Mouse (Mus musculus) midbrain, embryonic 15.5 days (tissue): Measurements from ENCODE around the gene Vps13d. TPM values are rescaled to one million over a fixed set of nuclear protein-coding genes. Genes with fewer than 3 reads are reported as not detected.

Experiments used
- ATAC-seq: fragments of 200-750 bp; cut with Nextera tagmentation; replicated peaks from 2 replicates; pipeline ENCODE4 v1.8.0; 2017; ENCODE audit warnings: moderate TSS enrichment
- H3K27ac ChIP-seq: fragments of 300-500 bp; sonication (generic); 2 replicates; pipeline ENCODE4 v1.5.1; 2015; ENCODE audit warnings: mild to moderate bottlenecking, inconsistent platforms
- H3K27me3 ChIP-seq: fragments of 300-500 bp; sonication (generic); replicated peaks from 2 replicates; pipeline ENCODE4 v1.6.1; 2015; ENCODE audit warnings: inconsistent platforms
- H3K36me3 ChIP-seq: fragments of 300-500 bp; sonication (generic); replicated peaks from 2 replicates; pipeline ENCODE4 v1.6.1; 2015; ENCODE audit warnings: inconsistent platforms
- H3K4me1 ChIP-seq: fragments of 300-500 bp; sonication (generic); 2 replicates; pipeline ENCODE4 v1.6.1; 2015; ENCODE audit warnings: inconsistent platforms
- H3K4me2 ChIP-seq: fragments of 300-500 bp; sonication (generic); 2 replicates; pipeline ENCODE4 v1.6.1; 2015; ENCODE audit warnings: inconsistent platforms, mild to moderate bottlenecking, moderate library complexity
- H3K4me3 ChIP-seq: fragments of 300-500 bp; sonication (generic); 2 replicates; pipeline ENCODE4 v1.5.1; 2015; ENCODE audit warnings: mild to moderate bottlenecking, inconsistent platforms
- H3K9ac ChIP-seq: fragments of 300-500 bp; sonication (generic); 2 replicates; pipeline ENCODE4 v1.6.1; 2015; ENCODE audit warnings: mild to moderate bottlenecking, inconsistent platforms
- H3K9me3 ChIP-seq: fragments of 300-500 bp; sonication (generic); 2 replicates; pipeline ENCODE4 v1.6.1; 2016; ENCODE audit warnings: inconsistent platforms
- WGBS: fragments of 180-500 bp; shearing (Covaris S2); methylation state at CpG from one replicate; pipeline ENCODE4 v1.1.7; 2015; ENCODE audit warnings: mixed read lengths; 5-methylcytosine and 5-hydroxymethylcytosine counted together
- polyA plus RNA-seq: library from polyadenylated mRNA; unstranded; fragments of >200 nt; fragmentation: Nextera tagmentation; extraction: Ambion mirVana; gene quantifications from 2 replicates; pipeline ENCODE4 v1.2.1, GENCODE M21; 2015

Vps13d gene
- polyA plus RNA-seq, 1 experiment from 2014 or later = 9.6 TPM

GRCm38 (mm10) chr4:145222064-145222463 is 27.3 kb upstream of the Vps13d start:
- WGBS = 81% methylated on average over 8 of the region's 8 CpGs
- H3K27me3 ChIP-seq = no peaks in the 10 kb centered on the region
- H3K27ac ChIP-seq = no peak overlapping the region
- no peaks in the 10 kb centered on the region for H3K36me3 ChIP-seq
- no peak overlapping the region for H3K4me3 ChIP-seq
- no peak overlapping the region for H3K4me2 ChIP-seq
- no peak for ATAC-seq
- H3K9ac ChIP-seq = no peak overlapping the region
- no peaks in the 10 kb centered on the region for H3K4me1 ChIP-seq
- no peaks in the 10 kb centered on the region for H3K9me3 ChIP-seq

DNA sequence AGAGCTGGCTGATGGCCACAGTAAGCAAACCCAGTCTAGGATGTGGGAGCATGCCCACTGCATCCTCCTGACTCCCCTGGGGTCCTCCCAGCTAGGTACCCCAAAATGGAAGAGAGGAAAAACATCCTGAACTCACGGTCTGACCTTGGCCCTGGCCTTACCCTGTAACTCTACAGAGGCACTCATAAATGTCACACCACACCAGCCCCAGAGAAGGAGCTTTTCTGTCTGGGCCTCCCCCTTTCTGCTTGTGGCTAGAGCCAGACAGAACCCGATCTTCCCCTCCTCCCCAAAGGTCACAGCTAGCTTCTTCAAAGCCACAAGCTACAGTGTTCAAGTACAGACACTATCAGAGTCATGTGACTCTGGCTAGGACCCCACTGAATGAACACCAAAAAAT is 26.6 kb upstream of the Vps13d start:
- no peak overlapping the region for H3K9ac ChIP-seq
- H3K36me3 ChIP-seq = no peaks in the 10 kb centered on the region
- ATAC-seq = no peak
- WGBS = 71% methylated on average over 2 of the region's 2 CpGs
- H3K4me1 ChIP-seq = no peaks in the 10 kb centered on the region
- H3K4me2 ChIP-seq = no peak overlapping the region
- no peaks in the 10 kb centered on the region for H3K27me3 ChIP-seq
- H3K9me3 ChIP-seq = no peaks in the 10 kb centered on the region
- no peak overlapping the region for H3K27ac ChIP-seq
- no peak overlapping the region for H3K4me3 ChIP-seq

DNA sequence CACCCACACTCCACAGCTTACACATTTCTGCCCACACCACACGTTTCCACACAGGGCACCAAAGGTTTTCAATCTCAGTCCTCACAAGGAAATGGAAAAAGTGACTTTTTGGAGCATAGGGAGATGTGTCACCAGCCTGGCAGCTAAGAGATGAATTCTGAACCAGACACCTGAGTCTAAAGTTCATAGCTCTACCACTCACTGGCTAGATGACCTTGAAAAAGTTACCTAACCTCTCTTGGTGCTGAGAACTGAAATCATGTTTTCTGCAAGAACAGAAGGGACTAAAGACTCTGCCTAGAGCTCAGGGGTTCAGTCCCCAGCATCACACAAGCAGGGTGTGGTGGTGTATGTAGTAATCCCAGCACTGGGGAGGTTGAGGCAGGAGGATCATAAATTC is 25.2 kb upstream of the Vps13d start:
- H3K9ac ChIP-seq = no peak overlapping the region
- H3K4me3 ChIP-seq = no peak overlapping the region
- H3K27ac ChIP-seq = no peak overlapping the region
- 85% methylated on average over 1 of the region's 1 CpGs for WGBS
- no peaks in the 10 kb centered on the region for H3K27me3 ChIP-seq
- H3K4me2 ChIP-seq = no peak overlapping the region
- no peaks in the 10 kb centered on the region for H3K9me3 ChIP-seq
- H3K36me3 ChIP-seq = no peaks in the 10 kb centered on the region
- 0 out of 2 replicates have a peak, but pooled peaks cover 2% of the 10 kb centered on the region for H3K4me1 ChIP-seq
- no peak for ATAC-seq

DNA sequence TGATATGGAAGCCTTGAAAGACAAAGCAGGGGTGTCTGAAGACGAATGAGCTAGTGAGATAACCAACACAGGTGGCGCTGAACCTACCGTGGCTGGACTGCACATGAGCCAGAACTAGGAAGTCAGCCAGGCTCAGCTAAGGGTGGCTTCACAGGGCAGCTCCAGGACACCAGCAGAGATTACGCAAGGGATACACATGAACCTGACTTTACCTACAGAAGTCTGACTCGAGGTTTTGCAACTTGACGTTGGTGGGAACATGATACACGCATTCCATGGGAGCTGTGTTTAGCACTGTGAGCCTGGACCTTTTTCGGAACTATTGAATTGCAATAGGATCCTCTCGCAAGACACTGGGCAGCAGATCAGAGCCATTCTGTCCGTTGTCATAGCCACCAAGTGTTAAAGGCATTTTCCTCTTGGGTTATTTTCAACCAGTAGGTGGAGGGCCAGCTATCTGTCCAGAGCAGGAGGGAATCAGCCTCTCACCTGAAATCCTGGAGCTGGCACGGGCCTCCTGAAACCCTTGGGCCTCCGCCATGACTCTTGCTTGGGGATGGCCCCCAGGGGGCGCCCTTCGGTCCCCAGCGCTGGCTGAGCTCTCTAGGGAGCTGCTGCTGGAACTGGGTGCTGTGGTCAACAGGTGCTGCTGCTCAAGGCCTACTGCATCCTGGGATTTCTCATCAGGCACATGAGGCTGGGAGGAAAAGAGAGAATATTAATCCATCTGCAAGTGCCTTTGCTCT is 24.6 kb upstream of the Vps13d start:
- Histone ChIP-seq H3K27ac (no peak overlapping the region), H3K4me1 (peaks cover 8% of the 10 kb centered on the region; the same call in 1 of the 2 replicates), H3K4me3 (no peak overlapping the region), H3K36me3 (no peaks in the 10 kb centered on the region), H3K4me2 (no peak overlapping the region), H3K9me3 (no peaks in the 10 kb centered on the region), H3K9ac (no peak overlapping the region), H3K27me3 (no peaks in the 10 kb centered on the region)
- 65% methylated on average over 15 of the region's 15 CpGs for WGBS
- no peak for ATAC-seq

- Histone ChIP-seq H3K4me2 (no peak overlapping the region), H3K27me3 (no peaks in the 10 kb centered on the region), H3K27ac (no peak overlapping the region), H3K9ac (no peak overlapping the region), H3K36me3 (no peaks in the 10 kb centered on the region), H3K4me1 (peaks cover 14% of the 10 kb centered on the region; the same call in 1 of the 2 replicates), H3K4me3 (no peak overlapping the region), H3K9me3 (no peaks in the 10 kb centered on the region)
- no peak for ATAC-seq
- 77% methylated on average over 5 of the region's 5 CpGs for WGBS
These were observed 23.0 kb upstream of the Vps13d start for GRCm38 (mm10) chr4:145217837-145218236.

DNA sequence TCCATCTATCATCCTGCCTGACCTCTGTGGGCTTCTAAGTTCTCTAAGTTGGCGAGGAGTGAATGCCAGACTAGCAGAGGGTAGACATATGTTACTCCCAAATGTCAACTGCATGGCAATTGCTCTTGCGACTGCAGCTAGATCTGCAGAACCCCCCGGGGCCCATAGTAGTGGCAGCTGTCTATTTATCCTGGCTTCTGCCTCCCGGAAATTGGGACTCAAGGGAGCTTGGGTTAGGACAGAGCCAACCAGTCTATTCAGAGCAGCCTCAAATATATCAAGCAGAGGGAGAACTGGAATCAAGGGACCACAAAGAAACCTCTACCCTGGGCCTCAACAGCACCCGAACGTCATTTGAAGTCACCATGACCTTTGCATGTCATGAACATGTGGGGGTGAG is 22.2 kb upstream of the Vps13d start:
- H3K9ac ChIP-seq = no peak overlapping the region
- no peaks in the 10 kb centered on the region for H3K36me3 ChIP-seq
- ATAC-seq = no peak
- H3K4me3 ChIP-seq = no peak overlapping the region
- no peak overlapping the region for H3K4me2 ChIP-seq
- H3K27ac ChIP-seq = no peak overlapping the region
- H3K27me3 ChIP-seq = no peaks in the 10 kb centered on the region
- 75% methylated on average over 6 of the region's 6 CpGs for WGBS
- peaks cover 14% of the 10 kb centered on the region; the same call in 1 of the 2 replicates for H3K4me1 ChIP-seq
- no peaks in the 10 kb centered on the region for H3K9me3 ChIP-seq

- H3K4me1 ChIP-seq = peaks cover 14% of the 10 kb centered on the region; the same call in 1 of the 2 replicates
- no peak overlapping the region for H3K4me3 ChIP-seq
- no peaks in the 10 kb centered on the region for H3K27me3 ChIP-seq
- 80% methylated on average over 2 of the region's 2 CpGs for WGBS
- H3K4me2 ChIP-seq = no peak overlapping the region
- H3K9ac ChIP-seq = no peak overlapping the region
- H3K27ac ChIP-seq = no peak overlapping the region
- no peaks in the 10 kb centered on the region for H3K36me3 ChIP-seq
- no peaks in the 10 kb centered on the region for H3K9me3 ChIP-seq
- 0 out of 2 replicates have a peak, but pooled peaks have one; percentile 1 for ATAC-seq
These were observed 20.6 kb upstream of the Vps13d start for GRCm38 (mm10) chr4:145215396-145215795.

DNA sequence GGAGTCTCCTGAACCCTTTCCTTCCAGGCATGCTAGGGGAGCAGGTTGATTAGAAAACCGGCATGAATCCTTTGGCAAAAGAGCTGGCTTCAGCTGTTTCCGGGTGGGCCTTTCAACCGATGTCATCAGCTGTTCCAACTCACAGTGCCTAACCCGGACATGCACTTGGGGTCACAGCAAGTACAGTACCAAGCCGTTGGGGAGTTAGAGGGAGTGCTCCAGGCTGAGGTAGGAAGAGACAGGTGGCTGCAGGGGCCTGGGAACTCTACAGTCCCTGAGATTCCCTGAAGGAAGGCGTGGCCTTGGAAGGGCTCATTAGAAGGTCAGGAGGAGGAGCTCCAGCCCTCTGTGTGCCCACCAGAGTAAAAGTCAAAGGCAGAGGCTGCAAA is 20.0 kb upstream of the Vps13d start:
- ATAC-seq = peak; percentile 71
- no peak overlapping the region for H3K4me2 ChIP-seq
- no peaks in the 10 kb centered on the region for H3K9me3 ChIP-seq
- H3K4me3 ChIP-seq = no peak overlapping the region
- no peaks in the 10 kb centered on the region for H3K36me3 ChIP-seq
- no peak overlapping the region for H3K9ac ChIP-seq
- WGBS = 47% methylated on average over 6 of the region's 6 CpGs
- H3K27me3 ChIP-seq = no peaks in the 10 kb centered on the region
- peak overlapping the region; percentile 26; the same call in 1 of the 2 replicates for H3K27ac ChIP-seq
- H3K4me1 ChIP-seq = peaks cover 14% of the 10 kb centered on the region; the same call in 1 of the 2 replicates

DNA sequence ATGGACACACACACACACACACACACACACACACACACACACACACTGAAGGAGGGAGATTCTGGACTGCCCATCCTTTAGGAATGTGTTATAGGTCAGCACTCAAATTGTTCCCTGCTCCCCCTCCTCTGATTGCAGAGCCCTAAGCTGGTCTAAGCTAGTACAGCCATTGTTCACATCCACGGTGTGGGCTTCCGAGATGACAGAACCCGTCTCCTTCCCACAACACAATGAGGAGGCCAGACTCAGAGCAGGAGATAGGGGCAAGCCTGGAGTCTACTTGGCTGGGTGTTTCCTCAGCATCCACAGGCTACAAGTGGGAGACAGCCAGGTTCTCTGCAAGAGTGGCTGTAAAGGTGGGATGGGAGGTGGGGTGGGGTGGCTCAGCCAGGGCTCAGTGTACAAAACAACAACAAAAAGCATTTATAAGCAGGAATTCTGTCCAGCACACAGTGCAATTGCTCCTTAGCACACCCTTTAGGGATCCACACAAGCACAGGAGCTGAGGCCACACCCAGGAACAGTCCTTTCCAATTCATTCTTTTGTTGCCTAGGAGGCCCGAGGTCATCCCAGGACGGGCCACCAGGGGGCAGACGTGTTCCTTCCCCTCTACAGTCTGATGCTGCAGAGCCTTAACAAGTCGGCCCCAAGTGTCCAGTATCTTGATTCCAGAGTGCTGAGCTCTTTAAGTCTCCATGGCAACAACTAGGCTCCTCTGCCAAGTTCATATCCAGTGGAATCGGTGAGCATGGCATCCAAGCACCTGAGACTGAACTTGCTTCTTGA is 19.4 kb upstream of the Vps13d start:
- no peak overlapping the region for H3K9ac ChIP-seq
- H3K27ac ChIP-seq = peak overlapping the region; percentile 26; the same call in 1 of the 2 replicates
- no peak overlapping the region for H3K4me3 ChIP-seq
- 26% methylated on average over 8 of the region's 8 CpGs for WGBS
- H3K4me1 ChIP-seq = peaks cover 14% of the 10 kb centered on the region; the same call in 1 of the 2 replicates
- no peaks in the 10 kb centered on the region for H3K27me3 ChIP-seq
- peak; percentile 93 for ATAC-seq
- no peaks in the 10 kb centered on the region for H3K9me3 ChIP-seq
- H3K4me2 ChIP-seq = no peak overlapping the region
- no peaks in the 10 kb centered on the region for H3K36me3 ChIP-seq

GRCm38 (mm10) chr4:145211076-145211475 is 16.3 kb upstream of the Vps13d start:
- no peak overlapping the region for H3K9ac ChIP-seq
- H3K27ac ChIP-seq = no peak overlapping the region
- H3K36me3 ChIP-seq = no peaks in the 10 kb centered on the region
- H3K4me2 ChIP-seq = no peak overlapping the region
- H3K27me3 ChIP-seq = no peaks in the 10 kb centered on the region
- no peak for ATAC-seq
- WGBS = 78% methylated on average over 2 of the region's 2 CpGs
- H3K4me3 ChIP-seq = no peak overlapping the region
- peaks cover 14% of the 10 kb centered on the region; the same call in 1 of the 2 replicates for H3K4me1 ChIP-seq
- H3K9me3 ChIP-seq = no peaks in the 10 kb centered on the region

- H3K9ac ChIP-seq = no peak overlapping the region
- no peak for ATAC-seq
- 89% methylated on average over 5 of the region's 5 CpGs for WGBS
These were observed 15.8 kb upstream of the Vps13d start for GRCm38 (mm10) chr4:145210564-145210963.

DNA sequence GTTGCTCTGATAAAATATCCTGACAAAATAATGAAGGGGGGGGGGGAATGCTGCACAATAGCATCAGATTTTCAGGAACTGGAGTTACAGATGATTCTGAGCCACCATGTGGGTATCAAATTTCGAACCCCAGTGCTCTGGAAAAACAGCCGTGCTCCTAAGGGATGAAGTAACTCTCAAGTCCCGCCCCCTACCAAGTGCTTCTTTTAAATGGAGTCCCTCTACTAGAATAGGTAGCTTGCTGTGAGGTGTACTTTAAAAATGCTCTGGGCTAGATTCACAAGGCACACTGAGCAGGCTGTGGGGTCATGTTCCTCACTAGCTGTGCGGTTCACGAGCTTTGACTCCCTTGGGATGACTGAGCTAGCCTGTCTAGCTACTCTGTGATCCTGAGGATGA is 14.9 kb upstream of the Vps13d start:
- no peaks in the 10 kb centered on the region for H3K36me3 ChIP-seq
- 42% methylated on average over 5 of the region's 5 CpGs for WGBS
- H3K4me3 ChIP-seq = no peak overlapping the region
- H3K9me3 ChIP-seq = no peaks in the 10 kb centered on the region
- no peak overlapping the region for H3K9ac ChIP-seq
- no peak for ATAC-seq
- no peak overlapping the region for H3K27ac ChIP-seq
- H3K4me1 ChIP-seq = peaks cover 9% of the 10 kb centered on the region; the same call in 1 of the 2 replicates
- H3K27me3 ChIP-seq = no peaks in the 10 kb centered on the region
- H3K4me2 ChIP-seq = no peak overlapping the region

More at GRCm38 (mm10) chr4:145210564-145210963, 15.8 kb upstream of the Vps13d start:
- Histone ChIP-seq H3K27ac (no peak overlapping the region), H3K27me3 (no peaks in the 10 kb centered on the region), H3K9me3 (no peaks in the 10 kb centered on the region), H3K4me2 (no peak overlapping the region), H3K4me1 (peaks cover 14% of the 10 kb centered on the region; the same call in 1 of the 2 replicates), H3K36me3 (no peaks in the 10 kb centered on the region), H3K4me3 (no peak overlapping the region)
